Comparison of ENCODE assay signal across 17 mouse cellular contexts in genomic region chr11:88515267-88515666, GRCm38 (mm10).
DNase-seq lines count a peak whose midpoint lies in the region; ATAC-seq and TF ChIP-seq lines count a peak whose summit lies in the region.
"Had no signal": no experiment of that assay in that cellular context is flagged by ENCODE, and none has a peak within 500 bp of the region (broad histone marks: within the 10 kb centered on the region; RNA-seq: fewer than 3 reads in every experiment).

No protein-coding gene starts in this region.

- intact Hi-C loops in heart, adult 2 months (cut with DNase I) = no loop called here

- no peaks in the 10 kb centered on the region for H3K27me3 ChIP-seq in heart, adult 2 months (ENCODE audit: control insufficient read depth, insufficient read depth, low read length)
- no peaks in the 10 kb centered on the region for H3K27me3 ChIP-seq in kidney, embryonic 15.5 days
- no peaks in the 10 kb centered on the region for H3K27me3 ChIP-seq in forebrain, embryonic 15.5 days
- H3K27me3 ChIP-seq in midbrain, embryonic 14.5 days (ENCODE audit: control insufficient read depth, insufficient read depth, low read length) = no peaks in the 10 kb centered on the region
- H3K27me3 ChIP-seq: embryonic facial prominence, embryonic 15.5 days had no signal

- 82% methylated on average over 2 of the region's 2 CpGs for WGBS in heart, adult 2 months
- WGBS in kidney, embryonic 15.5 days = 80% methylated on average over 2 of the region's 2 CpGs
- WGBS in forebrain, embryonic 15.5 days = 49% methylated on average over 2 of the region's 2 CpGs
- 80% methylated on average over 2 of the region's 2 CpGs for WGBS in midbrain, embryonic 14.5 days

- TF ChIP-seq CTCF in heart, adult 2 months (IDR thresholded peaks at IDR 0.05) = no peak

- H3K9me3 ChIP-seq in kidney, embryonic 15.5 days (replicated peaks) = no peaks in the 10 kb centered on the region
- H3K9me3 ChIP-seq in forebrain, embryonic 15.5 days = no peaks in the 10 kb centered on the region
- no peaks in the 10 kb centered on the region for H3K9me3 ChIP-seq in midbrain, embryonic 14.5 days (ENCODE audit: control insufficient read depth, low read length)
- H3K9me3 ChIP-seq: embryonic facial prominence, embryonic 15.5 days had no signal

- H3K36me3 ChIP-seq in heart, adult 2 months (ENCODE audit: control insufficient read depth, insufficient read depth, low read length) = no peaks in the 10 kb centered on the region; the same call in 1 of the 2 replicates
- no peaks in the 10 kb centered on the region for H3K36me3 ChIP-seq in kidney, embryonic 15.5 days
- no peaks in the 10 kb centered on the region for H3K36me3 ChIP-seq in forebrain, embryonic 15.5 days
- no peaks in the 10 kb centered on the region for H3K36me3 ChIP-seq in midbrain, embryonic 14.5 days (ENCODE audit: control insufficient read depth, insufficient read depth, low read length)
- H3K36me3 ChIP-seq: embryonic facial prominence, embryonic 15.5 days had no signal

- no peak overlapping the region for H3K9ac ChIP-seq in heart, adult 2 months (ENCODE audit: low read depth, low read length)
- no peak overlapping the region for H3K9ac ChIP-seq in kidney, embryonic 15.5 days
- H3K9ac ChIP-seq in forebrain, embryonic 15.5 days (replicated peaks) = no peak overlapping the region
- no peak overlapping the region for H3K9ac ChIP-seq in midbrain, embryonic 14.5 days (replicated peaks; ENCODE audit: low read length)
- H3K9ac ChIP-seq: embryonic facial prominence, embryonic 15.5 days had no signal

- no peaks in the 10 kb centered on the region for H3K79me2 ChIP-seq in heart, adult 2 months (replicated peaks; ENCODE audit: control insufficient read depth, insufficient read depth, low read length)

- peaks cover 24% of the 10 kb centered on the region for H3K4me1 ChIP-seq in heart, adult 2 months (ENCODE audit: control insufficient read depth, insufficient read depth, low read length)
- H3K4me1 ChIP-seq in kidney, embryonic 15.5 days = peaks cover 46% of the 10 kb centered on the region
- peaks cover 45% of the 10 kb centered on the region for H3K4me1 ChIP-seq in forebrain, embryonic 15.5 days
- H3K4me1 ChIP-seq in midbrain, embryonic 14.5 days (ENCODE audit: control insufficient read depth, insufficient read depth, low read length) = peaks cover 59% of the 10 kb centered on the region

- ATAC-seq in kidney, embryonic 15.5 days (replicated peaks; ENCODE audit: low FRiP score) = no peak
- ATAC-seq in forebrain, embryonic 15.5 days (replicated peaks) = no peak; the same call in 1 of the 2 replicates
- ATAC-seq in midbrain, embryonic 14.5 days (ENCODE audit: low FRiP score, low TSS enrichment) = no peak
- ATAC-seq: activated CD4-positive, CD25-positive, alpha-beta regulatory T cell, adult 4 months had no signal

- TF ChIP-seq EP300 in heart, adult 2 months (IDR thresholded peaks at IDR 0.05; ENCODE audit: insufficient read depth, low read depth, low read length) = no peak

- no peak for TF ChIP-seq POLR2A in heart, adult 2 months (IDR thresholded peaks at IDR 0.05; ENCODE audit: insufficient read depth, low read depth, low read length)

- DNase-seq in heart, adult 2 months = no peak
- no peak for DNase-seq in heart, adult 8-10 months (ENCODE audit: low spot score)
- DNase-seq in kidney, adult 8-10 months = no peak
- DNase-seq in midbrain, embryonic 14.5 days = no peak
- no peak for DNase-seq in cerebellum, postnatal 4 days (ENCODE audit: low spot score in 2 of 2)
- no peak for DNase-seq in thymus, postnatal 36 days
- DNase-seq: adrenal gland, postnatal 25 days; cerebellum, adult 9-10 months; layer of hippocampus, adult 9-11 months; liver; lung, adult 2 months; right cerebral cortex, postnatal 25 days had no signal

- H3K4me2 ChIP-seq in kidney, embryonic 15.5 days = no peak overlapping the region
- no peak overlapping the region for H3K4me2 ChIP-seq in forebrain, embryonic 15.5 days (replicated peaks)
- no peak overlapping the region for H3K4me2 ChIP-seq in midbrain, embryonic 14.5 days (ENCODE audit: low read length)
- H3K4me2 ChIP-seq: embryonic facial prominence, embryonic 15.5 days had no signal

- H3K4me3 ChIP-seq in heart, adult 2 months = no peak overlapping the region
- H3K4me3 ChIP-seq in kidney, embryonic 15.5 days (replicated peaks) = no peak overlapping the region
- no peak overlapping the region for H3K4me3 ChIP-seq in forebrain, embryonic 15.5 days
- H3K4me3 ChIP-seq in midbrain, embryonic 14.5 days (replicated peaks; ENCODE audit: low read depth, low read length) = no peak overlapping the region
- H3K4me3 ChIP-seq: embryonic facial prominence, embryonic 15.5 days had no signal

- H3K27ac ChIP-seq in heart, adult 2 months = peak overlapping the region; percentile 84
- peak overlapping the region; percentile 5; the same call in 1 of the 2 replicates for H3K27ac ChIP-seq in kidney, embryonic 15.5 days
- H3K27ac ChIP-seq in forebrain, embryonic 15.5 days (replicated peaks) = 0 out of 2 replicates have a peak overlapping the region, but pooled peaks have one; percentile 9
- H3K27ac ChIP-seq in midbrain, embryonic 14.5 days (replicated peaks; ENCODE audit: low read depth, low read length) = peak overlapping the region; percentile 58; the same call in 1 of the 2 replicates
- H3K27ac ChIP-seq: macrophage had no signal

Comparison
In these comparisons a context has a peak if more than half of its experiments do, and no peak if none do; other contexts are left out.
1. H3K27ac ChIP-seq: peak in every context shown above with its lines; median percentile 84 in heart, adult 2 months; 58 in midbrain, embryonic 14.5 days; 9 in forebrain, embryonic 15.5 days; 5 in kidney, embryonic 15.5 days.